Mouse (Mus musculus) Muller cell, postnatal 12 days (primary cell): ENCODE data around the gene Sctr.

Experiments
- DNase-seq: peaks from one replicate; pipeline ENCODE4 v3.0.0-alpha.2; 2015; ENCODE audit errors: inconsistent ontology term

Gene Sctr

GRCm38 (mm10) chr1:120027693-120028092 is 21.0 kb downstream of the Sctr start:
- no peak for DNase-seq

GRCm38 (mm10) chr1:120030474-120030873 is 23.8 kb downstream of the Sctr start:
- no peak for DNase-seq

GRCm38 (mm10) chr1:120032804-120033468 is 26.2 kb downstream of the Sctr start:
- DNase-seq = peak; percentile 90

GRCm38 (mm10) chr1:120033469-120033854 is 26.8 kb downstream of the Sctr start:
- no peak for DNase-seq

GRCm38 (mm10) chr1:120034793-120035192 is 28.1 kb downstream of the Sctr start:
- peak; percentile 77 for DNase-seq

GRCm38 (mm10) chr1:120035456-120036034 is 28.9 kb downstream of the Sctr start:
- DNase-seq = peak; percentile 84

- peak; percentile 44 for DNase-seq
Observed at GRCm38 (mm10) chr1:120037021-120037683, 30.5 kb downstream of the Sctr start.

- DNase-seq = no peak
Observed at GRCm38 (mm10) chr1:120038594-120038993, 31.9 kb downstream of the Sctr start.

GRCm38 (mm10) chr1:120042421-120042820 is 35.7 kb downstream of the Sctr start:
- DNase-seq = no peak

- DNase-seq = no peak
Observed at GRCm38 (mm10) chr1:120044584-120044983, 37.9 kb downstream of the Sctr start.

GRCm38 (mm10) chr1:120047325-120047724 is 40.6 kb downstream of the Sctr start:
- DNase-seq = no peak

- no peak for DNase-seq
Observed at GRCm38 (mm10) chr1:120051070-120051469, 44.4 kb downstream of the Sctr start.

GRCm38 (mm10) chr1:120054997-120055396 is 48.3 kb downstream of the Sctr start:
- DNase-seq = no peak

- DNase-seq = no peak
Observed at GRCm38 (mm10) chr1:120055475-120055874, 48.8 kb downstream of the Sctr start.

- no peak for DNase-seq
Observed at GRCm38 (mm10) chr1:120056236-120056635, 49.5 kb downstream of the Sctr start.

- DNase-seq = no peak
Observed at GRCm38 (mm10) chr1:120057044-120057443, 50.4 kb downstream of the Sctr start.

GRCm38 (mm10) chr1:120057674-120058430 is 51.2 kb downstream of the Sctr start:
- DNase-seq = no peak

- no peak for DNase-seq
Observed at GRCm38 (mm10) chr1:120060687-120061086, 54.0 kb downstream of the Sctr start.

GRCm38 (mm10) chr1:120062231-120062630 is 55.5 kb downstream of the Sctr start:
- DNase-seq = no peak

- no peak for DNase-seq
Observed at GRCm38 (mm10) chr1:120064036-120064682, 57.5 kb downstream of the Sctr start.

GRCm38 (mm10) chr1:120066159-120066558 is 59.5 kb downstream of the Sctr start:
- DNase-seq = no peak

- no peak for DNase-seq
Observed at GRCm38 (mm10) chr1:120066625-120067024, 59.9 kb downstream of the Sctr start.
